Mouse (Mus musculus): ENCODE data around the gene Atp11a.

The Atp11a gene

GRCm38 (mm10) chr8:12756391-12757157 is at the start of gene Atp11a:
TSS of gene Atp11a (plus strand) at chr8:12757014.
- no peak for DNase-seq (ENCODE audit: low spot score in 2 of 2)

- DNase-seq (ENCODE audit: low spot score in 2 of 2) = no peak
These were observed 45.2 kb upstream of the Atp11a start for GRCm38 (mm10) chr8:12711623-12712022.

- DNase-seq (ENCODE audit: low spot score in 2 of 2) = no peak
These were observed 40.8 kb upstream of the Atp11a start for GRCm38 (mm10) chr8:12715861-12716585.

- no peak for DNase-seq (ENCODE audit: low spot score in 2 of 2)
These were observed 37.7 kb upstream of the Atp11a start for GRCm38 (mm10) chr8:12719091-12719490.

- DNase-seq (ENCODE audit: low spot score in 2 of 2) = no peak
These were observed 28.2 kb upstream of the Atp11a start for GRCm38 (mm10) chr8:12728644-12729043.

- DNase-seq (ENCODE audit: low spot score in 2 of 2) = no peak
These were observed 26.0 kb upstream of the Atp11a start for GRCm38 (mm10) chr8:12730780-12731179.

- DNase-seq (ENCODE audit: low spot score in 2 of 2) = no peak
These were observed 24.4 kb upstream of the Atp11a start for GRCm38 (mm10) chr8:12732431-12732830.

GRCm38 (mm10) chr8:12739113-12739512 is 17.7 kb upstream of the Atp11a start:
- no peak for DNase-seq (ENCODE audit: low spot score in 2 of 2)

GRCm38 (mm10) chr8:12743390-12743789 is 13.4 kb upstream of the Atp11a start:
- DNase-seq (ENCODE audit: low spot score in 2 of 2) = no peak

GRCm38 (mm10) chr8:12748183-12748582 is 8.6 kb upstream of the Atp11a start:
- DNase-seq (ENCODE audit: low spot score in 2 of 2) = no peak

- DNase-seq (ENCODE audit: low spot score in 2 of 2) = no peak
These were observed 7.7 kb upstream of the Atp11a start for GRCm38 (mm10) chr8:12749116-12749515.

- DNase-seq (ENCODE audit: low spot score in 2 of 2) = no peak
These were observed 3.8 kb upstream of the Atp11a start for GRCm38 (mm10) chr8:12753054-12753453.

- DNase-seq (ENCODE audit: low spot score in 2 of 2) = no peak
These were observed 2.7 kb upstream of the Atp11a start for GRCm38 (mm10) chr8:12754115-12754514.

GRCm38 (mm10) chr8:12755312-12755711 is 1.5 kb upstream of the Atp11a start:
- DNase-seq (ENCODE audit: low spot score in 2 of 2) = no peak

GRCm38 (mm10) chr8:12755826-12756225 is 988 bp upstream of the Atp11a start:
- no peak for DNase-seq (ENCODE audit: low spot score in 2 of 2)

- DNase-seq (ENCODE audit: low spot score in 2 of 2) = no peak
These were observed 572 bp downstream of the Atp11a start for GRCm38 (mm10) chr8:12757231-12757940.

- DNase-seq (ENCODE audit: low spot score in 2 of 2) = no peak
These were observed 3.1 kb downstream of the Atp11a start for GRCm38 (mm10) chr8:12759963-12760362.

GRCm38 (mm10) chr8:12761873-12762272 is 5.1 kb downstream of the Atp11a start:
- no peak for DNase-seq (ENCODE audit: low spot score in 2 of 2)

- DNase-seq (ENCODE audit: low spot score in 2 of 2) = no peak
These were observed 6.8 kb downstream of the Atp11a start for GRCm38 (mm10) chr8:12763565-12764108.

- DNase-seq (ENCODE audit: low spot score in 2 of 2) = no peak
These were observed 8.2 kb downstream of the Atp11a start for GRCm38 (mm10) chr8:12764971-12765370.

- DNase-seq (ENCODE audit: low spot score in 2 of 2) = no peak
These were observed 10.4 kb downstream of the Atp11a start for GRCm38 (mm10) chr8:12767176-12767575.

GRCm38 (mm10) chr8:12768747-12769146 is 11.9 kb downstream of the Atp11a start:
- no peak for DNase-seq (ENCODE audit: low spot score in 2 of 2)
